Mouse (Mus musculus): ENCODE measurements around the gene Hivep3.

DNA sequence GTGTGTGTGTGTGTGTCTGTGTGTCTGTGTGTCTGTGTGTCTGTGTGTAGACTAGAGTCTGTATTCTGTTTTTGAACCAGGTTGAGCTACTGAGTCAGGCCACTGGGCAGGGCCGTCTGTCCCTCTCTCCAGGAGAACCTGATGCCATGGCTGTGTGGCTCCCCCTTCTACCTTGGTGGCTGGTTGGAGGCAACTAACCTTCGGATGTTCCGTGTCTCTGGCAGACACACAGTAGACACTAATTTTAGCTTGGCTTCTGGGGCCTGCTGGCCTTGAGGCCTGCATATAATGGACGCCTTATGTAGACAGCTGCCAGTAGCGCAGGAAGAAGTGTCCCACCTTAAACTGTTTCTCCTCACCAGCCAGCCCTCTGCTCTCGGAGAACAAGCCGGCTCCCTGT lies 267.3 kb downstream of the Hivep3 start:
- TF ChIP-seq SIN3A (IDR thresholded peaks at IDR 0.05; ENCODE audit: low read length): no peak
- TF ChIP-seq SMC3 (IDR thresholded peaks at IDR 0.05; ENCODE audit: low read depth, low read length): no peak
- TF ChIP-seq HCFC1 (IDR thresholded peaks at IDR 0.05; ENCODE audit: low read depth, low read length): no peak

Measured in MEL (cell line).